Mouse (Mus musculus): ENCODE measurements around the gene Cldn14. TPM values are rescaled to one million over a fixed set of nuclear protein-coding genes. Genes with fewer than 3 reads are reported as not detected.
"Not testable (repeated sequence)": the region's sequence is repeated elsewhere in the genome, so short reads cannot be mapped to it uniquely, and the experiment has no call there.

The Cldn14 gene
- polyA plus RNA-seq, 1 experiment from 2014 or later, result not detected

- Histone ChIP-seq H3K4me1 (no peaks in the 10 kb centered on the region; the same call in 1 of the 2 replicates), H3K9me3 (replicated peaks) (no peaks in the 10 kb centered on the region), H3K4me2 (no peak overlapping the region), H3K9ac (no peak overlapping the region), H3K27me3 (no peaks in the 10 kb centered on the region; the same call in 1 of the 2 replicates), H3K36me3 (ENCODE audit: poor library complexity, severe bottlenecking) (no peaks in the 10 kb centered on the region), H3K27ac (no peak overlapping the region), H3K4me3 (no peak overlapping the region)
- no peak for ATAC-seq
- WGBS, result 71% methylated on average over 6 of the region's 6 CpGs
These were observed 5.2 kb downstream of the Cldn14 start for GRCm38 (mm10) chr16:94003478-94003877.

- H3K4me2 ChIP-seq, result no peak overlapping the region
- 84% methylated on average over 6 of the region's 6 CpGs for WGBS
- no peaks in the 10 kb centered on the region for H3K27me3 ChIP-seq
- no peak overlapping the region for H3K9ac ChIP-seq
- H3K4me1 ChIP-seq, result no peaks in the 10 kb centered on the region; the same call in 1 of the 2 replicates
- no peak for ATAC-seq
- H3K27ac ChIP-seq, result no peak overlapping the region
- H3K36me3 ChIP-seq (ENCODE audit: poor library complexity, severe bottlenecking), result no peaks in the 10 kb centered on the region
- no peaks in the 10 kb centered on the region for H3K9me3 ChIP-seq (replicated peaks)
- no peak overlapping the region for H3K4me3 ChIP-seq
These were observed 7.3 kb downstream of the Cldn14 start for GRCm38 (mm10) chr16:94001366-94001765.

DNA sequence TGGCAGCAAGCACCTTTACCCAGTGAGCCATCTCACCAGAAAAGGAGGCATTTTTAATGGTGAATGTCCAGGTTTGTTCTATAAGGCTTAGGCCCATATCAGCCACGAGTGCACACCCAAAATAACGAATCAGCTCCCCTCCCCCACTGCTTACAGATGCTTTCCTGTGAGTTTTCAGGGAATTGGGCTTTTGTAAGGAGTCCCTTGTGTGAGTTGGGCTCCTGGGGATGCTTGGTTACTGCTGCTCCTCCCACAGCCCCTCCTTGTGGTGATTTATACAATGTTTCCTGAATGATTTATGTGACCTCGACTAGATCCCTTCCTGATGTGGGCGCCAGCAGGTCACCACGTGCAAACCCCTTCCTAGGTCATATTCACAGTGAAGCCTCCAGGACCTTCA lies 9.7 kb downstream of the Cldn14 start:
- no peak for ATAC-seq
- Histone ChIP-seq H3K4me3 (no peak overlapping the region), H3K27ac (no peak overlapping the region), H3K36me3 (ENCODE audit: poor library complexity, severe bottlenecking) (no peaks in the 10 kb centered on the region), H3K9me3 (replicated peaks) (no peaks in the 10 kb centered on the region), H3K4me1 (no peaks in the 10 kb centered on the region; the same call in 1 of the 2 replicates), H3K27me3 (no peaks in the 10 kb centered on the region), H3K4me2 (no peak overlapping the region), H3K9ac (no peak overlapping the region)
- WGBS, result 43% methylated on average over 5 of the region's 5 CpGs

GRCm38 (mm10) chr16:93983576-93983975 lies 25.1 kb downstream of the Cldn14 start:
- H3K27me3 ChIP-seq, result 0 out of 2 replicates have a peak, but pooled peaks cover 4% of the 10 kb centered on the region
- 81% methylated on average over 9 of the region's 9 CpGs for WGBS
- H3K9me3 ChIP-seq (replicated peaks), result no peaks in the 10 kb centered on the region
- H3K4me3 ChIP-seq, result no peak overlapping the region
- H3K36me3 ChIP-seq (ENCODE audit: poor library complexity, severe bottlenecking), result no peaks in the 10 kb centered on the region
- no peak for ATAC-seq
- no peak overlapping the region for H3K27ac ChIP-seq
- no peak overlapping the region for H3K4me2 ChIP-seq
- H3K9ac ChIP-seq, result no peak overlapping the region
- H3K4me1 ChIP-seq, result no peaks in the 10 kb centered on the region

DNA sequence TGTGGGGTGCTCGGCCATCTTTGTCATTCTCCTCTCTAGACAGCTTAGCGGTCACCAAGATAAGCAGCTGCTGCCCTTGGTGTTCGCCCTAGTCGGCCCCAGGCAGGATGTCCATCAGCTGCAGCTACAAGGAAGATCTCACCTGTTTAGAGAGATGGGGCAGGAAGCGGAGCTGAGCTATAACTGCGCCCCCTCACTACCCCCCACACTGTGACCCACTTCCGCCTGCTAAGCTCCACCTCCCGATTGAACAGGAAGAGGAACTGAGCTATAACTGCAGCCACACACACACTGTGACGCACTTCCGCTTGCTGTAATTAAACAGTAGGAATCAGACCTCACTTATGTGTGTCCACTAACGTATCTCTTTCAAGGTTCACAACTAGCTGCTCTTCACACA lies 26.3 kb downstream of the Cldn14 start:
- H3K36me3 ChIP-seq (ENCODE audit: poor library complexity, severe bottlenecking), result no peaks in the 10 kb centered on the region
- no peak for ATAC-seq
- no peak overlapping the region for H3K9ac ChIP-seq
- WGBS, result 84% methylated on average over 11 of the region's 11 CpGs
- no peaks in the 10 kb centered on the region for H3K4me1 ChIP-seq
- no peak overlapping the region for H3K27ac ChIP-seq
- no peak overlapping the region for H3K4me2 ChIP-seq
- 0 out of 2 replicates have a peak, but pooled peaks cover 4% of the 10 kb centered on the region for H3K27me3 ChIP-seq
- H3K9me3 ChIP-seq (replicated peaks), result no peaks in the 10 kb centered on the region
- H3K4me3 ChIP-seq, result no peak overlapping the region

GRCm38 (mm10) chr16:93981190-93981841 lies 27.3 kb downstream of the Cldn14 start:
- 86% methylated on average over 15 of the region's 15 CpGs for WGBS
- no peak for ATAC-seq
- Histone ChIP-seq H3K9ac (no peak overlapping the region), H3K27me3 (0 out of 2 replicates have a peak, but pooled peaks cover 4% of the 10 kb centered on the region), H3K27ac (no peak overlapping the region), H3K4me2 (no peak overlapping the region), H3K4me1 (no peaks in the 10 kb centered on the region), H3K4me3 (no peak overlapping the region), H3K36me3 (ENCODE audit: poor library complexity, severe bottlenecking) (no peaks in the 10 kb centered on the region), H3K9me3 (replicated peaks) (no peaks in the 10 kb centered on the region)

- H3K4me1 ChIP-seq; H3K9ac ChIP-seq; H3K27me3 ChIP-seq; H3K4me2 ChIP-seq; ATAC-seq; H3K4me3 ChIP-seq; H3K27ac ChIP-seq; H3K9me3 ChIP-seq (replicated peaks); H3K36me3 ChIP-seq (ENCODE audit: poor library complexity, severe bottlenecking): not testable (repeated sequence)
- 95% methylated on average over 3 of the region's 3 CpGs for WGBS
These were observed 28.3 kb downstream of the Cldn14 start for GRCm38 (mm10) chr16:93980338-93980737.

- Histone ChIP-seq H3K4me3 (no peak overlapping the region), H3K9ac (no peak overlapping the region), H3K9me3 (replicated peaks) (no peaks in the 10 kb centered on the region), H3K27ac (no peak overlapping the region), H3K4me2 (no peak overlapping the region), H3K4me1 (no peaks in the 10 kb centered on the region), H3K27me3 (0 out of 2 replicates have a peak, but pooled peaks cover 4% of the 10 kb centered on the region), H3K36me3 (ENCODE audit: poor library complexity, severe bottlenecking) (no peaks in the 10 kb centered on the region)
- no peak for ATAC-seq
- 90% methylated on average over 2 of the region's 2 CpGs for WGBS
These were observed 29.3 kb downstream of the Cldn14 start for GRCm38 (mm10) chr16:93979316-93979715.

DNA sequence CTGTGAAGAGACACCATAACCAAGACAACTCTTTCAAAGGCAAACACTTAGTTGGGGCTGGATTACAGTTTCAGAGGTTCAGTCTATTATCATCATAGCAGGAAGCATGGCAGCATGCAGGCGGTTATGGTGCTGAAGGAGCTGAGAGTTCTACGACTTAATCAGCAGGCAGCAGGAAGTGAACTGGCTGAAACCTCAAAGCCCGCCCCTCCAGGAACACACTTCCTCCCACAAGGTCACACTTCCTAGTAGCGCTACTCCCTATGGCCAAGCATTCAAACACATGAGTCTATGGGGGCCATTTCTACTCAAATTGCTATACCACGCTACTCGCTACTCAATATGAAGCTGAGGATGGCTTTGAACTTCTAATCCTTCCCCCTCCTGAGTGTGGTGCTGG lies 31.1 kb downstream of the Cldn14 start:
- Histone ChIP-seq H3K4me3 (no peak overlapping the region), H3K36me3 (ENCODE audit: poor library complexity, severe bottlenecking) (no peaks in the 10 kb centered on the region), H3K27me3 (0 out of 2 replicates have a peak, but pooled peaks cover 4% of the 10 kb centered on the region), H3K4me2 (no peak overlapping the region), H3K4me1 (no peaks in the 10 kb centered on the region), H3K9me3 (replicated peaks) (no peaks in the 10 kb centered on the region), H3K27ac (no peak overlapping the region), H3K9ac (no peak overlapping the region)
- no peak for ATAC-seq
- WGBS, result 91% methylated on average over 6 of the region's 6 CpGs

DNA sequence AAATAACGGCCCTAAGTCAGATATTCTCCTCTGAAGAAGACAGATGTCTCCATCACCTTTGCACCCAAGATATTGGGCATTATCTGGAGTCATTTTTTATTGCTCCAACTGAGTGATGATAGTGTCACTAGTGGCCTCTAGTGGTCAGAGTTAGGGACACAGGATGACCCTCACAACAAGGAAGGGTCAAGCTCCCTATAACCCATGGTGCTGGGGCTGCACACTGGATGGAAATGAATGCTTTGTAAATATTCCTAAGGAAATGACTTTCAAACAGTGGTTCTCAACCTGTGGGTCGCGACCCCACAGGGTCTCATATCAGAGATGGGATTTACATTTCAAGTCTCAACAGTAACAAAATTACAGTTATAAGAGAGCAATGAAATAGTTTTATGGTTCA lies 31.7 kb downstream of the Cldn14 start:
- ATAC-seq, result no peak
- Histone ChIP-seq H3K9ac (no peak overlapping the region), H3K4me3 (no peak overlapping the region), H3K9me3 (replicated peaks) (no peaks in the 10 kb centered on the region), H3K4me1 (no peaks in the 10 kb centered on the region), H3K36me3 (ENCODE audit: poor library complexity, severe bottlenecking) (no peaks in the 10 kb centered on the region), H3K4me2 (no peak overlapping the region), H3K27me3 (0 out of 2 replicates have a peak, but pooled peaks cover 4% of the 10 kb centered on the region), H3K27ac (no peak overlapping the region)
- WGBS, result 58% methylated on average over 3 of the region's 3 CpGs

DNA sequence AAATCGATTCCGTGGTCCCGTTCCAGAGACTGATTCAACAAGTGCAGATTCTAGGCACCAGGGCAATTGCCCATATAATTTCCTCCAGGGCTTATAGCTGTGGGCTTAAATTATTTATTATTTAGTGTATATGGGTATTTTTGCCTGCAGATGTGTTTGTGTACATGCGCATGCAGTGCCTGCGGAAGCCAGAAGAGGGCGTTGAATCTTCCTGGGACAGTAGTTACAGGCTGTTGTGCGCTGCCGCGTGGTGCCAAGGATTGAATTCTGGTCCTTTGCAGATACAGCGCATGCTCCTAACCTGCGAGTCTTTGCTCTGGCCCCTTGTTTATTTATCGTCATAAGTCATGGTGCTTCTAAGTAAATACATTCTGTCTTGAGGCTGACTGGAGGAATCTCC lies 33.2 kb downstream of the Cldn14 start:
- H3K9me3 ChIP-seq (replicated peaks), result no peaks in the 10 kb centered on the region

GRCm38 (mm10) chr16:93974278-93974677 lies 34.4 kb downstream of the Cldn14 start:
- Histone ChIP-seq H3K27ac (no peak overlapping the region), H3K4me1 (no peaks in the 10 kb centered on the region), H3K4me2 (no peak overlapping the region), H3K27me3 (no peaks in the 10 kb centered on the region), H3K4me3 (no peak overlapping the region), H3K9ac (no peak overlapping the region), H3K9me3 (replicated peaks) (no peaks in the 10 kb centered on the region), H3K36me3 (ENCODE audit: poor library complexity, severe bottlenecking) (no peaks in the 10 kb centered on the region)
- 73% methylated on average over 8 of the region's 8 CpGs for WGBS
- ATAC-seq, result no peak

More for the DNA sequence above, 33.2 kb downstream of the Cldn14 start:
- no peak overlapping the region for H3K9ac ChIP-seq
- H3K27ac ChIP-seq, result no peak overlapping the region
- no peaks in the 10 kb centered on the region for H3K4me1 ChIP-seq
- H3K36me3 ChIP-seq (ENCODE audit: poor library complexity, severe bottlenecking), result no peaks in the 10 kb centered on the region
- H3K4me3 ChIP-seq, result no peak overlapping the region
- no peak overlapping the region for H3K4me2 ChIP-seq
- no peak for ATAC-seq
- 81% methylated on average over 12 of the region's 12 CpGs for WGBS
- H3K27me3 ChIP-seq, result no peaks in the 10 kb centered on the region

GRCm38 (mm10) chr16:93973554-93973953 lies 35.1 kb downstream of the Cldn14 start:
- WGBS, result 52% methylated on average over 5 of the region's 5 CpGs
- H3K4me3 ChIP-seq, result 0 out of 2 replicates have a peak overlapping the region, but pooled peaks have one; percentile 7

More at GRCm38 (mm10) chr16:93973554-93973953, 35.1 kb downstream of the Cldn14 start:
- Histone ChIP-seq H3K4me2 (peak overlapping the region; percentile 33), H3K27me3 (no peaks in the 10 kb centered on the region), H3K9ac (no peak overlapping the region), H3K36me3 (ENCODE audit: poor library complexity, severe bottlenecking) (no peaks in the 10 kb centered on the region), H3K9me3 (replicated peaks) (no peaks in the 10 kb centered on the region), H3K27ac (no peak overlapping the region), H3K4me1 (no peaks in the 10 kb centered on the region)
- no peak for ATAC-seq

Data from forebrain, embryonic 13.5 days (tissue).